8 mouse cellular contexts compared by ENCODE assay signal in genomic region chr17:30004203-30005102, GRCm38 (mm10). TPM values are rescaled to one million over a fixed set of nuclear protein-coding genes. Genes with fewer than 3 reads are reported as not detected.
DNase-seq lines count a peak whose midpoint lies in the region; ATAC-seq and TF ChIP-seq lines count a peak whose summit lies in the region.

TSS of gene Zfand3 (plus strand) at chr17:30004733.

- ATAC-seq in embryonic facial prominence, embryonic 13.5 days (ENCODE audit: insufficient number of reproducible peaks, insufficient read depth, low FRiP score, low TSS enrichment, low read depth): peak; percentile 90
- ATAC-seq in limb, embryonic 12.5 days (ENCODE audit: insufficient number of reproducible peaks, insufficient read depth, low FRiP score, low TSS enrichment, low read depth): peak; percentile 90
- peak; percentile 92 for ATAC-seq in midbrain, embryonic 15.5 days (replicated peaks)

- peak; percentile 74 for TF ChIP-seq POLR2A in kidney, adult 2 months (IDR thresholded peaks at IDR 0.05; ENCODE audit: low read depth, low read length)
- peak; percentile 77 for TF ChIP-seq POLR2A in spleen, adult 2 months (IDR thresholded peaks at IDR 0.05; ENCODE audit: low read depth, low read length)

- H3K4me3 ChIP-seq in embryonic facial prominence, embryonic 13.5 days: peak within 1 kb of the TSS; percentile 88
- peak within 1 kb of the TSS; percentile 53 for H3K4me3 ChIP-seq in kidney, adult 2 months (ENCODE audit: insufficient read depth, low read depth, low read length)
- H3K4me3 ChIP-seq in limb, embryonic 12.5 days (replicated peaks): peak within 1 kb of the TSS; percentile 99
- H3K4me3 ChIP-seq in midbrain, embryonic 15.5 days: peak within 1 kb of the TSS; percentile 75
- H3K4me3 ChIP-seq in spleen, adult 2 months (ENCODE audit: extremely low read depth, insufficient read depth, insufficient read length): peak within 1 kb of the TSS; percentile 83

- peaks cover 35% of the 10 kb centered on the region for H3K4me1 ChIP-seq in embryonic facial prominence, embryonic 13.5 days
- H3K4me1 ChIP-seq in kidney, adult 2 months (ENCODE audit: control insufficient read depth, insufficient read depth, low read length): peaks cover 22% of the 10 kb centered on the region
- H3K4me1 ChIP-seq in limb, embryonic 12.5 days (replicated peaks): peaks cover 36% of the 10 kb centered on the region
- peaks cover 37% of the 10 kb centered on the region for H3K4me1 ChIP-seq in midbrain, embryonic 15.5 days
- H3K4me1 ChIP-seq in spleen, adult 2 months (ENCODE audit: control insufficient read depth, insufficient read depth, insufficient read length): peaks cover 8% of the 10 kb centered on the region; the same call in 1 of the 2 replicates

- peak within 1 kb of the TSS; percentile 99 for H3K27ac ChIP-seq in embryonic facial prominence, embryonic 13.5 days
- H3K27ac ChIP-seq in kidney, adult 2 months (ENCODE audit: insufficient read depth, low read depth, low read length): peak within 1 kb of the TSS; percentile 97
- peak within 1 kb of the TSS; percentile 100 for H3K27ac ChIP-seq in limb, embryonic 12.5 days
- H3K27ac ChIP-seq in midbrain, embryonic 15.5 days: peak within 1 kb of the TSS; percentile 98
- H3K27ac ChIP-seq in spleen, adult 2 months (ENCODE audit: insufficient read depth, low read length): peak within 1 kb of the TSS; percentile 99

- H3K36me3 ChIP-seq in embryonic facial prominence, embryonic 13.5 days: no peaks in the 10 kb centered on the region
- no peaks in the 10 kb centered on the region for H3K36me3 ChIP-seq in kidney, adult 2 months (ENCODE audit: control insufficient read depth, insufficient read depth, low read length)
- H3K36me3 ChIP-seq in limb, embryonic 12.5 days: no peaks in the 10 kb centered on the region
- H3K36me3 ChIP-seq in midbrain, embryonic 15.5 days (replicated peaks): no peaks in the 10 kb centered on the region
- no peaks in the 10 kb centered on the region for H3K36me3 ChIP-seq in spleen, adult 2 months (ENCODE audit: control insufficient read depth, insufficient read depth, low read length)

- WGBS in embryonic facial prominence, embryonic 13.5 days: under 1% methylated on average over 66 of the region's 93 CpGs
- under 1% methylated on average over 77 of the region's 93 CpGs for WGBS in kidney, adult 2 months
- under 1% methylated on average over 68 of the region's 93 CpGs for WGBS in limb, embryonic 12.5 days
- WGBS in midbrain, embryonic 15.5 days: under 1% methylated on average over 64 of the region's 93 CpGs
- WGBS in spleen, adult 2 months: 1% methylated on average over 62 of the region's 93 CpGs

- TF ChIP-seq CTCF in kidney, adult 2 months (conservative IDR thresholded peaks at IDR 0.05; ENCODE audit: insufficient read depth, insufficient read length, low read depth, low read length): no peak
- no peak for TF ChIP-seq CTCF in spleen, adult 2 months (IDR thresholded peaks at IDR 0.05; ENCODE audit: extremely low read depth, insufficient read depth, insufficient read length, insufficient replicate concordance)

- no peaks in the 10 kb centered on the region for H3K27me3 ChIP-seq in embryonic facial prominence, embryonic 13.5 days
- H3K27me3 ChIP-seq in kidney, adult 2 months (replicated peaks; ENCODE audit: control insufficient read depth, insufficient read depth, low read length): no peaks in the 10 kb centered on the region
- H3K27me3 ChIP-seq in limb, embryonic 12.5 days: no peaks in the 10 kb centered on the region
- no peaks in the 10 kb centered on the region for H3K27me3 ChIP-seq in midbrain, embryonic 15.5 days (replicated peaks)
- H3K27me3 ChIP-seq in spleen, adult 2 months (ENCODE audit: control insufficient read depth, insufficient read depth, low read length): no peaks in the 10 kb centered on the region

- H3K4me2 ChIP-seq in embryonic facial prominence, embryonic 13.5 days: peak within 1 kb of the TSS; percentile 73
- peak within 1 kb of the TSS; percentile 76 for H3K4me2 ChIP-seq in limb, embryonic 12.5 days
- peak within 1 kb of the TSS; percentile 72 for H3K4me2 ChIP-seq in midbrain, embryonic 15.5 days

- H3K9ac ChIP-seq in embryonic facial prominence, embryonic 13.5 days: peak within 1 kb of the TSS; percentile 96
- peak within 1 kb of the TSS; percentile 98 for H3K9ac ChIP-seq in limb, embryonic 12.5 days (replicated peaks)
- H3K9ac ChIP-seq in midbrain, embryonic 15.5 days: peak within 1 kb of the TSS; percentile 84

- no peaks in the 10 kb centered on the region for H3K9me3 ChIP-seq in embryonic facial prominence, embryonic 13.5 days
- H3K9me3 ChIP-seq in limb, embryonic 12.5 days: no peaks in the 10 kb centered on the region
- H3K9me3 ChIP-seq in midbrain, embryonic 15.5 days: no peaks in the 10 kb centered on the region

- DNase-seq in 3134 (ENCODE audit: extremely low read depth, insufficient read length, low spot score): peak; percentile 96
- DNase-seq in adrenal gland, postnatal 36 days: peak; percentile 96 to 97
- peak; percentile 96 to 97 for DNase-seq in heart, adult 18-20 months
- DNase-seq in kidney, adult 2 months: peak; percentile 98
- DNase-seq in spleen, adult 2 months (ENCODE audit: low read depth in 1 of 2, low spot score in 2 of 2): peak; percentile 80 to 86

RNA-seq across cellular contexts. Expression of gene Zfand3, which starts in this region (rescaled TPM):
- total RNA-seq in adrenal gland, postnatal 36 days (2021): 100 to 1,000 TPM; 145 to 165 TPM
- 46.2 and 55.2 TPM in 2 replicates for polyA plus RNA-seq in embryonic facial prominence, embryonic 13.5 days (2015; fragmentation: Nextera tagmentation; extraction: Ambion mirVana)
- 100 to 1,000 TPM; 120 to 131 TPM for total RNA-seq in heart, adult 18-20 months (2021)
- polyA plus RNA-seq in kidney, adult 2 months (2012; rRNA removed): 103 and 111 TPM in 2 replicates
- 59.6 and 60.2 TPM in 2 replicates for polyA plus RNA-seq in limb, embryonic 12.5 days (2016; fragmentation: Nextera tagmentation; extraction: Ambion mirVana)
- 51.0 and 58.0 TPM in 2 replicates for polyA plus RNA-seq in midbrain, embryonic 15.5 days (2015; fragmentation: Nextera tagmentation; extraction: Ambion mirVana)
- 50.5 and 55.7 TPM in 2 replicates for polyA plus RNA-seq in spleen, adult 2 months (2012; rRNA removed)

Comparison
In these comparisons a context has a peak if more than half of its experiments do, and no peak if none do; other contexts are left out.
1. Peak in every context shown above with its lines: DNase-seq, ATAC-seq, H3K4me3 ChIP-seq and H3K27ac ChIP-seq.